Mouse (Mus musculus) adrenal gland, adult 18-20 months (tissue): ENCODE measurements at regions not wholly inside any gene's neighbourhood (a gene's known extent, or its start where the extent isn't known, plus 50 kb on each side); places are given as distances from the start of the nearest gene placed in this dataset.

Source experiments
- DNase-seq, 2 experiments: peaks; one replicate each; pipeline ENCODE4 v3.0.0; 2021 to 2022; ENCODE audit warnings: low spot score in 2 of 2

DNA sequence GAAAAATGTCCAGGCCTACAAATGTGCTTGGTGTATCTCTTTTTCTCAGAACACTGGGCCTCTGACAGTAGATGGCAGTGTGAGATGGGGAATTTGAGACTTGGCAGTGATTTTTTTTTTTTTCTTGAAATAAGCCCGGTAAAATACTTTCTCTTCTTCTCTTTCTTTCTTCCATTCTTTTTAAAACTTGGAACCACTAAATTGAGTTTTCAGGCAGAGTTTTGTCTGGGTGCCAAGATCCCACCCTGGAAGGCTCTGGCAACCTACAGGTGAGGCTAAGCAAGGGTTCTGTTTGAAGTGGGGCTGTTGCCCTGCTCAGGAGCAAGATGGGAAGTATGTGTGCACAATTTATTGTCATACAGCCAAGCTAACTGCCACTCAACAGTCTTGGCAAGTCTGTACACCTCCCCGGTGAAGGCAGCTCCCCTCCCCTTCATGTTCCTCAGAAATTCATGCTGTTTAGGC, 223.1 kb upstream of the Slc35b3 start:
- DNase-seq, result no peak

DNA sequence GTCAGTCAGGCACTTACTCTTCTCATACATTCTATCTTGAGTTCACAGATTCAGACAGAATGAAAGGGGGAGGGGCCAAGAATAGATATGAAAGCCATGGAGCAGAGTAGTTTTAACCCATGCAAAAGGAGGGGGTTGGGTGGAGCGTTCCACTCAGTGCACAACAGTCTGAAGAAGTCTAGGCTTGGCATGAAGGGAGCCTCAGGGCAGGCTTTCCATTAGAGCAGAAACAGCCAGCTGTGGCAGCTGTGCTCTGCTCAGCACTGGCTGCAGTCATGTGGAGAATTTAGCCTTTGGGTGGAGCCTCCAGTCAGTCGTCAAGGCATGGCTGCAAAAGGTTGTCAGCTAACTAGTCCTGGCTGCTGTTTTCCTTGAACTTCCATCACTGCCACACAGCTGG, 201.3 kb upstream of the Slc35b3 start:
- no peak for DNase-seq

DNA sequence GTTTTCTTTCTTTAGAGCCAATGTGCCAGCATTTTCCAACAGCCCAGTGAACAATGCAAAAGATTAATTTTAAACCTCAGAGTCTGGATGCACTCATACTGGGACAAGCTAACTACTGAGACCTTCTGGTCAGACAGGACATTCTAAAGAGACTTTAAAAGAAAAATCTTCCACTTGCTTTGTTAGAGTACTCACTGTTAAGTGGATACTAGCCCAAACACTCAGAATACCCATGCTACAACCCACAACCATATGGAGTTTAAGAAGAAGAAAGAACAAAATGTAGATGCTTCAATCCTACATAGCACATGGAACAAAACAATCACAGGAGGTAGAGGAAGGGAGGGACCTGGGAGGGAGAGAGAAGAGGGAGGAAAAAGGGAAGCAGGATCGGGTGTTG, 167.3 kb upstream of the Slc35b3 start:
- DNase-seq, result no peak

DNA sequence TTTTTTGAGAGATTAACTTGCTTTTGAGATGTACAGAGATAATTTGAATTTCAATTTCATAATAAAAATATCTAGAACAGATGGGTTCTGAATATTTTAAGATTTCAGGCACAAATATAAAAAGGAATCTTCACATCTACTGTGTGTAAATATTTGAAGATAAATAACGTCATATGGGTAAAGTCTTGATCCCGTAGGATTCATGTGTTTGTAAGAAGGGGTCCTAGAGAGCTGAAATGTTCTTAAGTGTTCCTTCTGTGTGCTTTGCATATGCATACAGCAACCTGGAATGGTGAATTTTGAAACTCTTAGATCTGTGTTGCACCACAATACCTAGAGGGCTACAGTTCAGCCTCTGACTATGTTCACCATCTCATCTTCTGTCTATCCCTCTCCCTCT, 131.4 kb upstream of the Slc35b3 start:
- DNase-seq, result no peak

DNA sequence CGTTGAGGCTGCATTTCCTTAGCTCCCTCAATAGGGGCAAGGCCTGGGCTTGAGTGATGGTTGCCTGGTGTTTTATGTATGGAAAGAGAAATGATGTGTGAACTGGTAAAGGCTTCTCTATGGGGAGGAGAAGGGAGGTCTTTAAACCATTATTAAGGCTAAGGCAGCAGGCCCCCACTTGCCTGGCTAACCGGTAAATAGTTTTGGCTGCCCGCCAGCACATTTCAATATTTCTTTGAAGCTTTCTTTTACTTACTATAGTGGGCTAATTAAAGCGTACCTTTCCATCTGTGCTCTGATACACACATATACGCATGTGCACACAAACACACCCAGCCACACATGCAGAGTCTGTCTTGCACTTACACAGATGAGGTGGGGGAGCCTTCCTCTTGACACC, 123.9 kb upstream of the Slc35b3 start:
- DNase-seq, result no peak

DNA sequence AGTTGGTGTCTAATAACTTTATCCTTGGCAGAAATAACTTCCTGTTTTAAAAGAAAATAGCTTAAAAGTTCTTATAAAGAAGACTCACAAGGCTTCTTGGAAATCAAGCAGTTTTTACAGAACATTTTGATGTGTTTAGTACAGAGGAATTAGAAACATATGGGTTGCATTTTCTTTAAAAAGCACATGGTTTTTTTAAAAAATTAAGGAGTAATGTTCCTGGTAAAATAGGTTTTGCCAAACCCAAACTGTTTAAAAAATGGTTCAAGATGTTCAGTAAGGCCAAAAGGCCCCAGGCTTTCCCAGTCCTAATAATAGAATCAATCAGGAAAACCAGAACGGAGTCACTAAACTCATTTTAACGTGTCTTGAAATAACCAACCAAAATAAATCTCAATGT, 113.5 kb upstream of the Slc35b3 start:
- DNase-seq, result no peak

DNA sequence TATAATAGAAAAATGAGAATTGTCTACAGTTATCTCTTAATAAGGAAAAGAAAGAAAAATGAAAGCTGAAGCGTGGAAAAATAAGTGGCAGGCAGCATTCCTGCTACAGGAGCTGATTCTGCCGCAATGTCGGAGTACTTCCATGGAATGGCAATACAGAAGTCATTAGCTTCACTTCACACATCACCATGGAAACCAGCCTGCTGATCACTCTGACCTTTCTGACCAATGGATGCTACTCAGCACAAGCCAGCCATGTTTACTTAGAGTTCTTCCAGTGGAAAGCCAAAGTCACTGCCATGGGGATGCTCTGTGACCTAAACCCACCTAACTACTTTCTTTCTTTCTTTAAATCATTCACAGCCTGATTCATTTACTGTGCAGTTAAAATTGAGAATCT, 71.6 kb upstream of the Slc35b3 start:
- no peak for DNase-seq

DNA sequence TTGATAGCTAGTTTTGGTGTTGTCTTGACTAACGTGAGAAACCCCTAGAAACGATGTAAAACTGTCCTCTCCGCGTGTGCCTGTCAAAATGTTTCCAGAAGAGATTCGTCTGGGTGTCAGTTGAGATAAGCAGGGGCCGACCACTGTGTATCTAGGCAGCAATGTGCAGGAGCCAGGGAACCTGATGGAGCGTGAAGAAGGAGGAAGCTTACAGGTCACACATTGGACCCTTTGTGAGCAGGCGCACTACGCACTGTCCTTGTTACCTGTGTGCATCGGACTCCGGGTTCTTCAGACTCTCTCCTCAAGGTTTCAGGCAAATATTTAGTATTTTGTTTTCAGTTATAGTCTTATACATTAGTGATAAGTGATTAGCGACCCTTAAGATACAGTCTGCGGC, 59.5 kb upstream of the Slc35b3 start:
- no peak for DNase-seq

DNA sequence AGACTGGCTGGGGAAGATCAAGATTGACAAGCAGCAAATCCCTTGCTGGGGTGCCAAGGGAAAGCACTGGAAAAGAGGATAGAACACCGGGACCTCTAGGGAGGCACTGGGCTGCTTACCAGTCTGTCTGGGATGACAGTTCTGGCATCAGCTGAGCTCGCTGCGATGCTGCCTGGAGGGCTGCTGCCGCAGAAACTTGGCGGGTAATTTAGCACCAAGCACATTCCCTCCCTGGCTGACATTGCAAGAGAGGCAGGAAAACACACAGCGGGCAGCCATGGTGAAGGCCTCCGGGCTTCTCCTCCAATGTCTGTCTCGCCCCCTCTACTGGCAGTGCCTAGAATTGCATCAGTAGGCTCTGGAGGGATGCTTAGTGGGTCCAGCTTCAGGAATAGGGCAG, 51.0 kb upstream of the Slc35b3 start:
- peak; percentile 64 to 74 for DNase-seq
